Mouse (Mus musculus) embryo, embryonic 11 days (tissue): Measurements from ENCODE around the gene Scn11a.
A peak's percentile ranks its signal among the peaks of the same experiment; 100 is the strongest.

ENCODE experiments used
- DNase-seq: peaks from one replicate; pipeline ENCODE4 v3.0.0-alpha.2; 2015

The Scn11a gene

GRCm38 (mm10) chr9:119795254-119795912, 29.9 kb downstream of the Scn11a start:
- DNase-seq: no peak

DNA sequence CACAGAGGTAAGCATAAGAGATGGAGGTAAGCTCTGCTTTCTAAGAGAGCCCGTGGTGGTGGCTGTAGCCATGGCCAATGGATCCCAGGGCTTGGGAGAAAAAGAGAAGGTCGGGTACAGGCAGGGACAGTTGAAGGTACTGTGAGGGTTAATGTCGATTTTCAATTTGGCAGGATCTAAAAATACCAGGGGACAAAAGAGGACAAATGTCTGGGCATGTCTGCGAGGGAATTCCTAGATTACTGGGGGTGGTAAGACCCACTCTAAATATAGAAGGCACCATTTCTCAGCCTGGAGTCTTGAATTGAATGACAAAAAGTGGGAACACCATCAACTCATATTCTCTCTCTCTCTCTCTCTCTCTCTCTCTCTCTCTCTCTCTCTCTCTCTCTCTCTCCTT, 30.8 kb downstream of the Scn11a start:
- no peak for DNase-seq

GRCm38 (mm10) chr9:119792505-119792904, 32.8 kb downstream of the Scn11a start:
- peak; percentile 44 for DNase-seq

DNA sequence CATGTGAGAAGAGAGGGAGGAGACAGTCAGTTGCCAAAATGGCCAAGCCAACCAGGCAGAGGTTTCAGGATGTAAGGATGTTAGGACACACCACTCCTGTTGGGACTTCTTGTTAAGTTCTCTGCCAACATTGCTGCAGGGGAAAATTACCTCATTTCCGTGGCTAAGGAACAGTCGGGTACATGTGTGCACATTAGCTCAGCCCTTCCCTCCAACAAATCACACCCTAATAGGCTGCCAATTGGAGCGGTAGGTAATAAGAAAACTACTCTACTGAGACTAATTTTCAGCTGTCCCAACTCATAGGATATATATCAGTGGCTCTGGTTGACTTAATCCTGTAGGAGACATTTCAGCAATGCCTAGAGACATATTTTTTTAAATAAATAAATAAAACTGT, 44.4 kb downstream of the Scn11a start:
- DNase-seq: no peak

- no peak for DNase-seq
Observed at GRCm38 (mm10) chr9:119776661-119777060, 48.6 kb downstream of the Scn11a start.

DNA sequence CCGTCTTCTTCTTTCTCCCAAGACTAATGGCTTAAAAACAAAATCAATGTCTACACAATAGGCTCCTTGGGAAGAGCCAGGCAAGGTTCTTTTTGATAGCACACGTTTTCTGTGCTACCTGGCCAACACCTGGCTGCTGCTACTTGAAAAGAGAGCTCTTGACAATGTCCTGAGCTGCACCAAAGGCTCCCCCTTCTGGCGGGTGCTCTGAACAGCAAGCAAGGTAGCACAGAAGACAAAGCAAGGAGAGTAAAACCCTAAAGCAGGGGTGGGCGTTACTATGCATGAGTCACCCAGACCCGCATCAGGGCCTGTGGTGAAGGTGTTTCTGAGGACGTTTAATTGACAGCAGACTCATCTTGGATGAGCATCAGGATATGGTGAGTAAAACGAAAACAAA, 56.7 kb downstream of the Scn11a start:
- DNase-seq: peak; percentile 27

GRCm38 (mm10) chr9:119760226-119760625, 65.0 kb downstream of the Scn11a start:
- DNase-seq: no peak

DNA sequence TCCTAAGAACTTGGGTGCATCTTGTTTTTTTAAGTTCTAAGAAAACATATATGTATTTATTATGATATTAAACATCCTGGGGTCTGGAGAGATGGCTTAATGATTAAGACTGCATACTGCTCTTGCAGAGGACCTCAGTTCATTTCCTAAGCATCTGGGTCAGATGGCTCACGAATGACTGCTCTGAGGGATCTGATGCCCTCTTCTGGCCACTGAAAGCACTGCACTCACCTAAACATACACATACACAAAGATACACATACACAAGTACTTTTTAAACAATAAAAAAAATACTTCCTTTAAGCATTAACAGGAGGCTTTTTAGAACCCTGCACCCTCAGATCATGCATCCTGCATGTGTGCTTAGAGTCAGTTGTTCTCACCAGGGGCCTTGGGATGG, 65.8 kb downstream of the Scn11a start:
- no peak for DNase-seq

- DNase-seq: peak; percentile 65
Observed at GRCm38 (mm10) chr9:119751507-119751906, 73.7 kb downstream of the Scn11a start.

DNA sequence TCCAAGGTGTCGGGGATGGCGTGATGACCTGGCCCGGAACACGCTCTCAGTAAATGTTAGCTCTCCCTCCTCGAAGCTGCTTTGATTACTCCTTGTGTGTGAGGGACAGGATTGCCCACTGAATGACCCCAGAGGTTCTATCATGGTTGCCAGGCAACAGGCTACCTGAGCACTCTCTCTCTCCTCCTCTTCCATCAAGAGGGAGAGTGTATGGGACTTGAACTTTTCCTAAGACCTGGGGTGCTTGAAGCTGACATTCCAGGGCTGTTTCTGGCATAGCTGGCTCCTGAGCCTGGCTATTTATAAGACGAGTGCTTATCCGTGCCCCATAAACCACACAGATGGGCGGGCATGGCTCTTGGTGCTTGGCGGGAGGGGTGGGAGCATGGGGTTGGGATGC, 76.1 kb downstream of the Scn11a start:
- no peak for DNase-seq

DNA sequence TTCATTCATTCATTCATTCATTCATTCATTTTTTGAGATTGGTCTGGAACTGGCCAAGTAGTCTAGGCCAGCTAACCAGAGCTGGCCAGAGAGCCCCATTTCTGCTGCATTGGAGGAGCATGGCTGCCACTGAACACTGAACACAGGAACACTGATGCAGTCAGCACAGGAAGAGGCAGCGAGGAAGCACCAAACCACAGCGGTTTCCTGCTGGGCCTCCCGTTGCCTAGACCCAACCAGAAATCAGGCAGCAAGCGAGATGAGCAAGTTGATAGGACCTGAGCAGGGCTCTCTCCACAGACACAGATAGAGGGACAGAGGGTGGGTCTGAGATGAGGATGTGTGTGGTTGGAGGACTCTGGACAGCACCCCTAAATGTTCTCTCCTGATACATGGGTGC, 81.4 kb downstream of the Scn11a start:
- DNase-seq: no peak

GRCm38 (mm10) chr9:119743312-119743711, 81.9 kb downstream of the Scn11a start:
- DNase-seq: no peak

GRCm38 (mm10) chr9:119741101-119741786, 84.0 kb downstream of the Scn11a start:
- no peak for DNase-seq

GRCm38 (mm10) chr9:119728412-119729097, 96.7 kb downstream of the Scn11a start:
- no peak for DNase-seq

DNA sequence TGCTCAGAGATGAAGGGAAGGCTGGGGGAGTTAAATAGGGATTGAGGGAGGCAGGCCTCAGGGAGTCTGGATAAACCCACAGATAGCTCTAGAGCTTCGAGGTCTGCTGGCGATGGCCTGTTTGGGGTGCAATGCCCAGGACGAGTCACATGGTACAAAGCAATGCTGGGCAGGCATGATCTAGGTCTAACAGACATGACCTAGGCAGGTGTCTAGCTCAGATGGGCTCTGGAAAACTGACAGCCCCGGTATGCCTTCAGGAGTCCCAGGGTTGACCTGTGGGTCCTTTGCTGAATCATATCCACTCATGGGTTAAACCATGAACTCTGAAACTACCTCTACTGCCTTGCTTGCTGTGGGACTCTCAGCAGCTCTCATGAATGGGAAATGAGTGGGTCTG, 98.3 kb downstream of the Scn11a start:
- no peak for DNase-seq

DNA sequence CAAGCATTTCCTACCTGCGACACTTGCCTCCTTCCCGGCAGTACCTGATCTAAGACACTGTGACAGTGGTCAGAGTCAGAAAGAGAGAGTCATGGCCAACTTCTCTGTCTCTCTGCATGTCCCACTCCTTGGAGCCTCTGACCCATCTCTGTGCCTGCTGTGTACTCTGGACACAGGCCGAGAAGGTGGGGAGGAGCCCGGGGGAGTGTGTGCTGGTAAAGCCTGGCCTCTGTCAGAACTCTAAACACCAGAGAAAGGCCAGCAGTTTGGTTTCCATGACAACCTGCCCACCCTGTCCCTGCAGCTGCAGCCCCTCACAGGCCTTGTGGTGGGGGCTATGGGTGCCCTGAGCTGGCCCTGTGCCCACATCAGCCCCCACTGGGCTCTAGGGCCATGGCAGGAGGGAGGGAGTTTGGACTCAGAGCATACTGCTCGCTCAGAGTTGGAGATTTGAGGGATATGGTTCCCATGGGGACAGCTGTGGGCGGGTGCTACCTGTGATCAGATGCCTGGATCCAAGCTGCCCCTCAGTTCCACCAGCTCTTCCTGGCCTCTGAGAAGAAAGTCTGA, 99.9 kb downstream of the Scn11a start:
- no peak for DNase-seq

DNA sequence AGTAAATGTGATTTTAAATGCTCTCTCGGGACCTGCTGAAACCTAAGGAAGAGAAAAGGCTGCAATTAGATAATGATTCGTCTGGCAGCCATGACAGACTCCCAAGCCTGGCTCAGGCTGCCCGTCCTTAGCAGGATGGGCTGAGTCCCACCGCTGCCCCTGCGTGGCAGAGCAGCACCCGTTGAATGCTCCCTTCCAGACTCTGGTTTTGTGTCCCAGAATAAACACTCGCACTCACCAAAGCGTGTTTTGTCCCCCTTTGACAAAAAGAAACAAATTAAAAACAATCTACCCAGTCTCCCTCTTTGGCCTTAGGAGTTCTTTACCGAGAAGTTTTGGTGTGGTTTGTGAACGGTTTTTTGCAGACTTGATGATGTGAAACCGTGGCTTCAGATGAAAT, 106.0 kb downstream of the Scn11a start, which contains the start of gene Scn10a:
Scn10a (minus strand) TSS at position 101 of the 400 bp plus-strand sequence.
- no peak for DNase-seq

GRCm38 (mm10) chr9:119706700-119707099, 118.6 kb downstream of the Scn11a start:
- DNase-seq: peak; percentile 89
